Mouse (Mus musculus): Measurements from ENCODE around the gene Ankle1.

DNA sequence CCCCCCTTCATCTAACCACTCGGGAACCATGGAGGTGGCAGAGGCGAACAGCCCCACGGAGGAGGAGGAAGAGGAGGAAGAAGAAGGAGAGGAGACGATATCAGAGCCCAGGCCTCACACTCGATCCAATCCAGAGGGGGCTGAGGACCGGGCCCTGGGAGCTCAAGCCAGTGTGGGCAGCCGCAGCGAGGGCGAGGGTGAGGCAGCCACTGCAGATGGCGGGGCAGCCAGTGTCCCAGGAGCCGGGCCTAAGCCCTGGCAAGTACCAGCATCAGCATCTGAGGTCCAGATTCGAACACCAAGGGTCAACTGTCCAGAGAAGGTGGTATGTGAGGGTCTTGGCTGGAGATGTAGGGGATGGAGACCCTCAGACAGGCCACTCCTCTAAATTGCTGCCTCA, 8.1 kb upstream of the Ankle1 start:
- no peak for TF ChIP-seq GATA1 (IDR thresholded peaks at IDR 0.05; ENCODE audit: borderline replicate concordance, low read length)
- no peak for TF ChIP-seq FLI1 (IDR thresholded peaks at IDR 0.05; ENCODE audit: low read length)

Measured in megakaryocyte, embryonic 14.5 days (primary cell).